Mouse (Mus musculus): ENCODE results near the gene Tmem274.
A peak's percentile ranks its signal among the peaks of the same experiment; 100 is the strongest.

Tmem274 gene

GRCm38 (mm10) chr4:149484566-149484965 lies 7.4 kb downstream of the Tmem274 start:
- DNase-seq, result no peak

- DNase-seq, result peak; percentile 94
Observed at GRCm38 (mm10) chr4:149485053-149485824, 8.1 kb downstream of the Tmem274 start, which contains the start of the genes Nmnat1 and Lzic. Gene Nmnat1, minus strand, starts transcription at chr4:149485202. Gene Lzic, plus strand, starts transcription at chr4:149485229.

- DNase-seq, result no peak
Observed at GRCm38 (mm10) chr4:149485825-149486206, 8.6 kb downstream of the Tmem274 start.

DNA sequence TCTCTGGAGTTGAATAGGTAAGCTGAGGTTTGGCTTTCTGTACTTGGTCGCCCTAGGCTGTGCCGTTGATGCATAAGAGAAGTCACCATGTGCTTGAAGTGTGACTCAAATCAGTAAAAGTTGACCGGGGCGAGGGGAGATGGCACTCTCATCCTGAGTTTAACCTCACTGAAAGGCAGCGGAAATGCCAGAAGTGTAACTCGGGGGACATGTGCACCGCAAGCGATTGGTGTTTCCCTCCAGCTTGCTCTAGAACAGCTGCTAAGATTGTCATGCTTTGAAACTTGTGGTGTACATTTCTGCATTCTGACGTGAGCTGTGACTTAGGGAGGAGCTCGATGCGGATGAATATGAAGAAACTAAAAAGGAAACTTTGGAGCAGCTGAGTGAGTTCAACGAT lies 10.6 kb downstream of the Tmem274 start:
- DNase-seq, result no peak

DNA sequence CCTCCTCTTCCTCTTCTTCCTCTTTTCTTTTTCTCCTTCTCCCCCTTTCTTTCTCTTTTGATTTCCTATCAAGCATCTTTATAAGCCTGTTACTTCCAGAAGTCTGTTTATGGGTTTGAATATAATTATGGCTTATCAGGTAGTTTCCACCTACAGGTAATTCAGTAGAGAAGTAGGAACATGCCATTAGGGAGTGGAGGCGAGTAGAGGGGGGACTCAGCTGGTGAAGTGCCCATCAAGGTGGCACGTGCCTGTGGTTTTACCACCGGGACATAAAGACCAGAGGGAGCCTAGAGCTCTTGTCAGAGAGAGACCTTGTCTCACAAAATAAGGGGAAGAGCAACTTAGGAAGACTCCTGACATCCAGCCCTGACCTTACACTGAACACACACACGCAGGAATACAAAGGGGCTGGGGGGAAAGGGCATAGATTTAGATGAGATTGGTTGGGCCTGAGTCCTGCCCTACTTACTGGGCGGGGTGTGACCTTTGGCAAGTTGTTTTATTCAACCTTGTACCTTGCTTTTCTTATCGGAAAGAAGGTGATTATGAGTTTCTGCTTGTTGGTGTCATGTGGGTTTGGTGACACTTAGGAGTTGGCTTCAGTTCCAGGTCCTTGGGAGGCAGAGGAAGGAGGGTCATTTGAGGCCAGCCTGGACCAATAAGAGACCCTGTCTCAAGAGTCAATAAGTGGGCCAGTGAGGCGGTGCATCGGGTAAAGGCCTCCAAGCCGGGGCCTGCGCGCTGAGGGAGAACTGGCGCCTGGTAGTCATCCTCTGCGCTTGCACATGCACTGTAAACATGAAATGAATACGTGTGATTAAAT lies 12.4 kb downstream of the Tmem274 start:
- DNase-seq, result no peak

DNA sequence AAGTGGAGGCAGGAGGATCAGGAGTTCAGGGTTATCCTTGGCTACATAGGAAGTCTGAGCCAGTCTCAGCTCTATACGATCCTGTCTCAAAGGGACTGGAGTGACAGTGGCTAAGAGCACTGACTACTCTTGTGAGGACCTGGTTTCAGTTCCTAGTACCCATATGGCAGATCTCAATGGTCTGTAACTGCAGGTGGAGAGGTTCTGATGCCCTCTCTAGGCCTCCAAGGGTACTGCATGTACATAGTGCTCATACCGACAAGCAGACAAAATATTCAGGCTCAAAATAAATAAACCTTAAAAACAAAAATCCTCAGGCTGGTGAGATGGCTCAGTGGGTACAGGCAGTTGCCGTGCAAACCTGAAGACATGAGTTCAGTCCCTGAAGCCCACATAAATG lies 14.0 kb downstream of the Tmem274 start:
- DNase-seq, result no peak

- peak; percentile 10 for DNase-seq
Observed at GRCm38 (mm10) chr4:149496612-149497011, 19.4 kb downstream of the Tmem274 start.

GRCm38 (mm10) chr4:149498901-149499300 lies 21.7 kb downstream of the Tmem274 start:
- no peak for DNase-seq

DNA sequence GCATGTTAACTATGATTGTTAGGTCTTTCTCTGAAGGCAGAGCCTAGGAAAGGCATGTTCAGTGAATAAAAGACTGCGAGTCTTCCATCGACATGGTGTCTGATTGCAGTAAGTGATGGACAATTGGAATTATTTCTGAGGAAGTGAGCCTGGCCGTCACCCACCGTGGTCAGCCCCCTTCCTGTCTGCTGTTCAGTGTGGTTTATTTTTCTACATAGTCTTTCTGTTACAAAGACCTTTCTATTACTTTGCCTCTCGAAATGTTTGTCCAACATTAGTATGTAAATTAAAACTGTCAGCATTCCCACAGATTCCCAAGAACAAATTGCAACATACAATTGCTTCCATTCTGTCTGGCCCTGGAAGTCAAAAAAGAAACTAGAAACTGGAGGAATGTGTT lies 22.6 kb downstream of the Tmem274 start:
- DNase-seq, result no peak

DNA sequence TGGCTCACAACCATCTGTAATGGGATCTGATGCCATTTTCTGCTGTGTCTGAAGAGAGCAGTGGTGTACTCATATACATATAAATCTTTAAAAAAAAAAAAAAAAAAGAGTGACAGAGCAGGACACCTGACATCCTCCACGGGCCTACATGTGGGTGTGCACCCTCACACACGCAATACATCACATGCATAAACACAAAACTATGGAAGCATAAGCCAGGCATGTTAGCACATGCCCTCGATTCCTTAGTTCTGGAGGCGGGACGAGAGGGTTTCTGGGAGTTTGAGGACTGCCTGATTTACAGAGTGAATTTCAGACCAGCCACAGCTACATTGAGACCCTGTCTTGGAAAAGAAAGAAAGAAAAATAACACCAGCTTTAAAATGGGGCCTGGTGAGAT lies 27.2 kb downstream of the Tmem274 start:
- no peak for DNase-seq

DNA sequence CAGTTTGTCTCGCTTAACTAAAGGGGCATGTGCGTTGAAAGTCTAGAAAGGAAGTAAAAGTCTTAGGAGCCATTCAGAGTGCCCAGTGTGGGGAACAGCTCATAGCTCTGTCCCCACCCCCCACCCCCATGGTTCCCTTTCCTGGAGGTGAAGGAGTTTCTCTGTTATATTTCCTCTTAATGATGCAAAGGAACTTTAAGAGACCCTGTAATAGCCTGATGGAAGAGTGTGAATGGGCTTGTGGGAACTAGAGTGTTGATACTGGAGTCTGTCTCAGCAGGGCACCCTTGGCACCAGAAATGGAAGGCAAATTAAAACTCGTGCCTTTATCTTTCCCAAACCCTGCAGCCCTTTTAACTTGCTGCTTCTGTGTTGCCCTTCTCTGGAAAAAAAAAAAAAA lies 27.7 kb downstream of the Tmem274 start:
- no peak for DNase-seq

GRCm38 (mm10) chr4:149505261-149505967 lies 28.2 kb downstream of the Tmem274 start:
- no peak for DNase-seq

GRCm38 (mm10) chr4:149506904-149507303 lies 29.7 kb downstream of the Tmem274 start:
- DNase-seq, result no peak

- no peak for DNase-seq
Observed at GRCm38 (mm10) chr4:149511221-149511646, 34.1 kb downstream of the Tmem274 start.

GRCm38 (mm10) chr4:149512072-149512471 lies 34.9 kb downstream of the Tmem274 start:
- peak; percentile 32 for DNase-seq

GRCm38 (mm10) chr4:149515706-149516105 lies 38.5 kb downstream of the Tmem274 start:
- DNase-seq, result no peak

DNA sequence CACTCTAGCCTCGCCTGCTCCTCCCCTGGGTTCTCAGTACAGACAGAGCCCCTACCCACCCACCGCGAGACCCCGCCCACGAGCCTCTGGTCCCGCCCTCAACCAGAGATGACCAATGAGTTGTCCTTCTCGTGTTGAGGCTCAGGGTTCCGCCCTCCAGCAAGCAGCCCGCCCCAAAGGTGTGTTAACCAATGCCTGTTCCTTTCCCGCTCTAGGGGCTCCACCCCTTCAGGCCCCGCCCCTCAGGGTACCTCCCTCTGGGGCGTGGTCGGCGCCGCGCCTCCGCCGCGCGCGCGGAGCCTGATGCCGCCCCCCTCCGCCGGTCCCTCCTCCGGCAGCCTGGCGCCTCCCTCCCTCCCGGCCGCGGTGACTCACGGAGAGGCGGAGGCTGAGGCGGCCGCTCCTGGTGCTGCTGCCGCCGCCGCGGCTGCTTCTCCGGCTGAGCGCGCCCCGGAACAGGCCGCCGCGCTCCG lies 40.7 kb downstream of the Tmem274 start, which contains the start of gene Ctnnbip1:
TSS of gene Ctnnbip1 (plus strand) at position 369 of the 473 bp plus-strand sequence.
- peak; percentile 89 for DNase-seq

GRCm38 (mm10) chr4:149518351-149519220 lies 41.4 kb downstream of the Tmem274 start:
- DNase-seq, result peak; percentile 30

DNA sequence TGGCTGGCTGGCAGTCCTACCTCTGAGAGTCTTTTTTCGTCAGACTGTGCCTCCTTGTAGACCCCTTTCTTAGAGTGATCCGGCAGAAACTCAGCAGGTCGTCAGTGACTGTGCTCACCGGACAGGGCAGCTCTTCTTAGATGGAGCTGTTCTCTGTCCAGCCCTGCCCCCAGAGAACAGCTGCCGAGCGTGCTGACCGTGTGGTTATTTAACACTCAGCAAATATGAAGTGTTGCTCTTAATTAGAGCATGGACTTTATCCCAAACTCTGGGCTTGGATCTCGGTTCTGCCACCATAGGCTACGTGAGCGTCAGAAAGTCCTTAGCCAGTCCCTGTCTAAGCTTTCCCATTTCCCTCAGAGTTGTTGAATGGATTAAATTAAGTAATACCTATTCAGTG lies 44.1 kb downstream of the Tmem274 start:
- DNase-seq, result no peak

DNA sequence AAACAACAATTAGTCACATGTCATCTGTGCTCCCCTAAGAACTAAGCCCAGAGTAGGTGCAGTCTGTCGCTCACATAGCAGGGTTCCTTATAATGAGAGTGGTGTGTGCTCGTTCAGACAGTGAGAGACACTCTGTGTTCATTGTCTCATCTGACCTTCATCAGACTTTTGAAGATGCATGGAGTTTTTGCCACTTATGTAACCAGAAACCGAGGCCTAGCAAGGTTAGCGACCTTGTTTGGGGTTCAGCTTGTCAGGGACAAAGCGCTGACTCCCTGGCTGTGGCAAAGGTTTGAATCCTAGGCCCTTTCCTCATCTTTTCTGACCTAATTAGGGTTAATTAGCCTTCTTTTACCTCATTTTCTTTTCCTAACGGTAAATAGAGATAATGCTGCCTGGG lies 46.8 kb downstream of the Tmem274 start:
- DNase-seq, result no peak

- no peak for DNase-seq
Observed at GRCm38 (mm10) chr4:149525170-149525569, 48.0 kb downstream of the Tmem274 start.

DNA sequence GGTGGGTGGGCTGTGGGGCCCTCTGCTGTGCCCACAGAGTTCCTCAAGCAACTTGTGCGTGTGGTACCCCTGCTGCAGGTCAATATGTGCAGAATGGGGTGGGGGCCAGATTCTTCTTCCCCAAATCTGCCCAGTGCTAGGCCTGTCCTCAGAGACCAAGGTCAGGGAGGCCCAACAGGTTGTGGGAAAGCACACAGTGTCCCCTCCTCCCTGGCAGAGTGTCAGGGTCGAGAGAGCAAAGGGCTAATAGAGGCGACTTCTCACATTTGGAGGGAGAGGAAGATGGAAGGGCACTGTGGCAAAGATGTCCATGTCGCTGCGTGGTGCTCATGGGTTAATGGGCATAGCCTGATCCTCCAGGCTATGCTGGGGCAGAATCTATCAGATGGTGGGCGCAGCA lies 48.6 kb downstream of the Tmem274 start:
- no peak for DNase-seq
